ENCODE assay signal across 1 mouse cellular context in the genomic region with DNA sequence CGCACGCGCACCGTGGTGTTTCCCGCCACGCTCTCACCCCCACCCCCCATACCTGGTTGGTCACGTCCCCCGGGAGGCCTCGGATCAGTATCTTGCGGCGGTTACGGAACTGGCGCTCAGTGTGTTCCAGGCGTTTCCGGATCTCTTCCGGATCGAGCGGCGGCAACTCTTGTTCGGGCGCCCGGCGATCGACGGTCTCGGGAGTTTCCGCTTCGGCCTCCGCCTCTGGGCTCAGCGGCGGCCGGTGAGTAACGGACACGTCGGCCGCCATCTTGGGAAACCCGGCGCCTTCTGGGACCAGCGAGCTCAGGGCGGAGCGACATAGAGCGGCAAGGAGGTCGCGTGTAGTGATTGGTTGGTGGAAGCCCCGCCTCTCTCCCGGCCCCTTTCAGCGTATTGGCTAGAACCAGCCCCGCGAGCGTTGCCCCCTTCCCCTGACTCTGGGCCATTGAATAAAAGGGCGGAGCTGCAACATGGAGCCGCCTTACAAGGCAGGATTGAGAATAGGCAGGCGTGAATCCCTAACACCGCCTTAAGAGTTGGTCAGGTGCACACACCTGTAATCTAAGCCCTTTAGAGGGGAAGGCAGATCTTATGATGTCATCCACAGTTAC.
TF ChIP-seq lines count a peak whose summit lies in the region.

A gene (minus strand): TSS at position 291 of the 614 bp plus-strand sequence.
A gene (minus strand): TSS at position 302 of the 614 bp plus-strand sequence.

TF ChIP-seq in C2C12, 6 proteins besides CTCF, POLR2A, EP300 and RAD21 (continued from another document):
- TF ChIP-seq MYOG (IDR thresholded peaks at IDR 0.05; ENCODE audit: control insufficient read depth, extremely low read depth, insufficient read length) = no peak
- no peak for TF ChIP-seq CEBPB (IDR thresholded peaks at IDR 0.05; ENCODE audit: low read depth)
- TF ChIP-seq MAX (IDR thresholded peaks at IDR 0.05) = no peak
